Mouse (Mus musculus) midbrain, postnatal 0 days (tissue): ENCODE measurements around the gene Iffo1. TPM values are rescaled to one million over a fixed set of nuclear protein-coding genes. Genes with fewer than 3 reads are reported as not detected.

Experiments
- ATAC-seq: fragments of 200-750 bp; cut with Nextera tagmentation; 2 replicates; pipeline ENCODE4 v1.8.0; 2017; ENCODE audit warnings: moderate number of reproducible peaks, mild to moderate bottlenecking, moderate TSS enrichment, moderate library complexity; ENCODE audit not compliant: low FRiP score
- DNase-seq: peaks from one replicate; pipeline ENCODE4 v3.0.0-alpha.2; 2015; ENCODE audit warnings: low spot score
- H3K27ac ChIP-seq: fragments of 300-500 bp; sonication (generic); 2 replicates; pipeline ENCODE4 v1.5.1; 2014; ENCODE audit warnings: low read depth, mild to moderate bottlenecking, low read length, mixed read lengths
- H3K27me3 ChIP-seq: fragments of 300-500 bp; sonication (generic); 2 replicates; pipeline ENCODE4 v1.6.1; 2014; ENCODE audit warnings: low read length, control low read depth, mixed read lengths; ENCODE audit not compliant: insufficient read depth
- H3K36me3 ChIP-seq: fragments of 300-500 bp; sonication (generic); 2 replicates; pipeline ENCODE4 v1.6.1; 2014; ENCODE audit warnings: low read length, control low read depth, mixed read lengths; ENCODE audit not compliant: insufficient read depth
- H3K4me1 ChIP-seq: fragments of 300-500 bp; sonication (generic); 2 replicates; pipeline ENCODE4 v1.6.1; 2014; ENCODE audit warnings: mild to moderate bottlenecking, control low read depth, antibody characterized with exemption, low read length, mixed read lengths; ENCODE audit not compliant: insufficient read depth
- H3K4me2 ChIP-seq: fragments of 300-500 bp; sonication (generic); 2 replicates; pipeline ENCODE4 v1.6.1; 2014; ENCODE audit warnings: low read depth, mild to moderate bottlenecking, low read length, mixed read lengths; ENCODE audit not compliant: poor library complexity, severe bottlenecking
- H3K4me3 ChIP-seq: fragments of 300-500 bp; sonication (generic); 2 replicates; pipeline ENCODE4 v1.5.1; 2014; ENCODE audit warnings: low read depth, mild to moderate bottlenecking, low read length, moderate library complexity
- H3K9ac ChIP-seq: fragments of 300-500 bp; sonication (generic); replicated peaks from 2 replicates; pipeline ENCODE4 v1.6.1; 2014; ENCODE audit warnings: mild to moderate bottlenecking, low read length, moderate library complexity, mixed read lengths; ENCODE audit not compliant: poor library complexity, severe bottlenecking
- H3K9me3 ChIP-seq: fragments of 300-500 bp; sonication (generic); 2 replicates; pipeline ENCODE4 v1.6.1; 2016; ENCODE audit warnings: low read length, control low read depth
- CTCF ChIP-seq: IDR thresholded peaks from 2 replicates; pipeline ENCODE4 v1.5.1; 2016; ENCODE audit warnings: antibody characterized with exemption, mild to moderate bottlenecking
- WGBS: fragments of 180-500 bp; shearing (Covaris S2); extraction: QIAGEN DNeasy Blood & Tissue Kit; methylation state at CpG from one replicate; pipeline ENCODE4 v1.1.7; 2014; 5-methylcytosine and 5-hydroxymethylcytosine counted together
- polyA plus RNA-seq: library from polyadenylated mRNA; unstranded; fragments of >200 nt; fragmentation: Nextera tagmentation; extraction: Ambion mirVana; gene quantifications from 2 replicates; pipeline ENCODE4 v1.2.1, GENCODE M21; 2015
- total RNA-seq: library from RNA; depleted of rRNA; stranded (reverse); fragments of >200 nt; gene quantifications from 2 replicates; pipeline ENCODE4 v1.2.3, GENCODE M21; 2014

Gene Iffo1
- total and polyA plus RNA-seq, 2 experiments from 2014 or later, result 20.4 to 33.9 TPM

DNA sequence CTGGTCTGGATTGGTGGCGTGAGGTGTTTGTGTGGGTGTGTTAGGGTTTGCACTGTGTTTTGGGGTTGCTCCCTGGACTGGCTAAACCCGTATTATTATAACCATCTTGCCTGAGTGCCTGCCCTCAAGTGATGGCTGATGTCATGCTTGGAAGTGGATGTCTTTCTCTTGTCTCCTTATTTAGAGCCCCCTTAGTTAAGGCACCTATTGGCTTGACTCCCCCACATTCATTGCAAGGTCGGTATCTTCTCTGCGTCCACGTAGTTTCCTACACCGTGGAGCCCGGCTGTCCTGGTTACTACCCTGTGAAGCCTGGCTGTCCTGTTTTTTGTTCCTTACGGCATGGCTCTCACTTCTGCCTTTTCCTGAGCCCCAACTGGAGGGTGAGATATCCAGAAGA is 47.1 kb upstream of the Iffo1 start:
- peaks cover 23% of the 10 kb centered on the region for H3K4me1 ChIP-seq
- H3K27ac ChIP-seq, result no peak overlapping the region; the same call in 1 of the 2 replicates
- peak overlapping the region; percentile 97 for H3K4me3 ChIP-seq
- no peaks in the 10 kb centered on the region for H3K9me3 ChIP-seq
- H3K36me3 ChIP-seq, result peaks cover 42% of the 10 kb centered on the region
- ATAC-seq, result no peak
- 51% methylated on average over 8 of the region's 8 CpGs for WGBS
- no peak for DNase-seq
- TF ChIP-seq CTCF, result no peak
- H3K9ac ChIP-seq, result peak overlapping the region; percentile 92
- peak overlapping the region; percentile 91 for H3K4me2 ChIP-seq
- H3K27me3 ChIP-seq, result no peaks in the 10 kb centered on the region

DNA sequence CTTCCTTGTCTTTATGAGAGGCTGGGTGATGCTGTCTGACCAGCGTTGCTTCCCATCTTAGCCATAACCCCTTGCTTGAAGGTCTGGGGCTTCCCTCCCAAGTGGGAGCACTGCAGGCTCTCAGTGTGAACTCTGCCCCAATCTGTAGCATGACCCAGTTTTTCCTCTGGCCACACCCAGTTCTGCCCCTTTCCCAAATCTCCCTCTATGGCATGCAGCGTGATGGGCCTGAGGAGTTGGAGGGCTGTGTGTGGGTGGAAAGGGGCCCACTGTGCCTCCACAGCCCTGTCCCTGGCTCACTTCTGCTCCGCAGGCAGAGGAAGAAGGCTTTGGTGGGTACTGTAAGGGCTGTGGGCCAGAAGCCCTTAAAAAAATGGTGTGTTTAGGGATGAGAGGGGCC is 46.5 kb upstream of the Iffo1 start:
- Histone ChIP-seq H3K27ac (no peak overlapping the region; the same call in 1 of the 2 replicates), H3K9me3 (no peaks in the 10 kb centered on the region), H3K4me1 (peaks cover 23% of the 10 kb centered on the region), H3K4me3 (peak overlapping the region; percentile 97), H3K4me2 (peak overlapping the region; percentile 91), H3K36me3 (peaks cover 44% of the 10 kb centered on the region), H3K9ac (peak overlapping the region; percentile 92), H3K27me3 (no peaks in the 10 kb centered on the region)
- DNase-seq (no peak), ATAC-seq (no peak)
- TF ChIP-seq CTCF, result no peak
- 53% methylated on average over 3 of the region's 3 CpGs for WGBS

DNA sequence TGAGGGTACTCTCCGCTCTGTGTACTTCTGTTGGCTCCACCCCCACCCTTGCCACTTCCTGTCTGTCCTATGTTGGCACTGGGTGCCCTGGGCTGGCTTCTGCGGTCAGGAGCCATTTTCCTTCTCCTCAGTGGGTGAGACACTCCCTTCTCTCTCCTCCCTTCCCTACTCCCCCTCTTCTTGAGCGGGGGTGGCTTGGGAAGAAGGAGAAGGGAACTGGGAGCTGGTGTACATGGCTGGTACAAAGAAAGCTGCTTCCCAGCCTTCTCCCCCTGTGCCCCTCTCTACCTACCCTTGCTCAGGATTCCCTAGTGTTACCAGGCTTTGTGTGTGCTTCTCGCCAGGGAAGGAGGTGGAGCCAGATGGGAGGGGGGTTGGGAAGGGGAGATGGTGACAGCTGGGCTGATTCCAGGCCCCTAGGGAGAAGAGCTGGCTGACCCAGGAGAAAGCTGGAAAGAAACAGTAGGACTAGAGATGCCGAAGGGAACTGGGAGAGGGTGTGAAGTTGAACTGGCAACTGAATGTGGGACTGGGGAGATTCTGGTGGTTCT is 45.5 kb upstream of the Iffo1 start:
- no peak for ATAC-seq

DNA sequence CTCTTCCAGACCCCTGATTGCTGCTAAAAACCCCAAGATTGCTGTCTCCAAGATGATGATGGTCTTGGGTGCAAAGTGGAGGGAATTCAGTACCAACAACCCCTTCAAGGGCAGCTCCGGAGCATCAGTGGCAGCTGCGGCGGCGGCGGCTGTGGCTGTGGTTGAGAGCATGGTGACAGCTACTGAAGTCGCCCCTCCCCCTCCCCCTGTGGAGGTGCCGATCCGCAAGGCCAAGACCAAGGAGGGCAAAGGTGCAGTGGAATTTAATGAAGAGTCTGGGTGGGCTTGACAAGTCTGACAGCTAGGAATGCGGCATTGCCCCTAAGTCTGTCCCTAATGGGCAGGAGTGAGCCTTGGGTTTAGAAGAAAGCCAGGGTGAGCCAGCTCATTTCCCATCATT is 43.6 kb upstream of the Iffo1 start:
- no peak for TF ChIP-seq CTCF
- Histone ChIP-seq H3K27ac (no peak overlapping the region), H3K4me2 (no peak overlapping the region), H3K27me3 (no peaks in the 10 kb centered on the region), H3K4me1 (peaks cover 23% of the 10 kb centered on the region), H3K9ac (no peak overlapping the region), H3K9me3 (no peaks in the 10 kb centered on the region), H3K36me3 (peaks cover 67% of the 10 kb centered on the region), H3K4me3 (no peak overlapping the region)
- WGBS, result 70% methylated on average over 9 of the region's 9 CpGs
- ATAC-seq, result no peak
- DNase-seq, result no peak

More for the DNA sequence above, 45.5 kb upstream of the Iffo1 start:
- peak; percentile 63 for DNase-seq
- H3K9ac ChIP-seq, result no peak overlapping the region; the same call in 1 of the 2 replicates
- TF ChIP-seq CTCF, result no peak
- H3K27me3 ChIP-seq, result no peaks in the 10 kb centered on the region
- no peaks in the 10 kb centered on the region for H3K9me3 ChIP-seq
- WGBS, result 26% methylated on average over 5 of the region's 5 CpGs
- H3K4me2 ChIP-seq, result peak overlapping the region; percentile 91
- no peak overlapping the region for H3K27ac ChIP-seq
- H3K4me1 ChIP-seq, result peaks cover 23% of the 10 kb centered on the region
- no peak overlapping the region for H3K4me3 ChIP-seq
- H3K36me3 ChIP-seq, result peaks cover 51% of the 10 kb centered on the region

DNA sequence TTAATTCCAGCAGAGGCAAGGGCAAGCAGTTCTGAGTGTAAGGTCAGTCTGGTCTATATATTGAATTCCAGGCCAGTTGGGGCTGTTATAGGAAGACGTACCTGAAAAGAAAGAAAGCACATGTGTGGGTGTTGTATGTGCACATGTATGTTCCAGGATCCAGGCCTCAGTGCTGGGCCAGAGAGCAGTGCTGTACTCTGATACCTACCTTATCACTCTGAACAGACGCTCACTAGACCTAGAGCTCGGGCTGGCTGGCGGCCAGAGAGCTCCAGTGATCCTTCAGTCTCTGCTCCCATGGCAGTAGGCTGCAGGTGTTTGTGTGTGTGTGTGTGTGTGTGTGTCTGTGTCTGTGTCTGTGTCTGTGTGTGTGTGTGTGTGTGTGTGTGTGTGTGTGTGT is 40.8 kb upstream of the Iffo1 start:
- no peak overlapping the region for H3K9ac ChIP-seq
- ATAC-seq (no peak), DNase-seq (no peak)
- no peak for TF ChIP-seq CTCF
- H3K27ac ChIP-seq, result no peak overlapping the region
- H3K4me2 ChIP-seq, result no peak overlapping the region
- H3K36me3 ChIP-seq, result peaks cover 87% of the 10 kb centered on the region
- H3K9me3 ChIP-seq, result no peaks in the 10 kb centered on the region
- WGBS, result 94% methylated on average over 4 of the region's 4 CpGs
- peaks cover 5% of the 10 kb centered on the region; the same call in 1 of the 2 replicates for H3K4me1 ChIP-seq
- H3K27me3 ChIP-seq, result no peaks in the 10 kb centered on the region
- no peak overlapping the region for H3K4me3 ChIP-seq

DNA sequence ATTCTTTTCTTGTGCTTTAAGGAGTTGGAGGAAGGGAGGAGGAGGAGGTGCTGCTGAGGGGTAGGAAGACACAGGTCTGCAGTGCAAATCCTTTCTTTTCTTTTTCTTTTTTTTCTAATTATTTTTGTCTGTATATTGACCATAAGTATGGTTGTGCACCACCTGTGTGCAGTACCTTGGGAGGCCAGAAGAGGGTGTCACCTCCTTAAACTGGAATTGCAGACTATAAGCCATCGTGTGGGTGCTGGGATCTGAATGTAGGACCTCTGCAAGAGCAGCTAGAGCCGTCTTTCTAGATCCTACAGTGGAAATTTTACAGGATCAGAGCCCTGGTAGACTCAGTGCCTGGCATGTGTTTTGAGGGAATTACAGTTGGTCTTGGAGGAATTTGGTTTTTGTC is 37.3 kb upstream of the Iffo1 start:
- no peak for DNase-seq
- Histone ChIP-seq H3K27me3 (no peaks in the 10 kb centered on the region), H3K27ac (no peak overlapping the region), H3K9ac (no peak overlapping the region), H3K4me2 (no peak overlapping the region), H3K4me3 (no peak overlapping the region), H3K36me3 (peaks cover 76% of the 10 kb centered on the region), H3K9me3 (no peaks in the 10 kb centered on the region), H3K4me1 (no peaks in the 10 kb centered on the region)
- WGBS, result 97% methylated on average over 2 of the region's 2 CpGs
- peak; percentile 50 for TF ChIP-seq CTCF
- no peak for ATAC-seq
